Mouse (Mus musculus) cerebellum, postnatal 14 days (tissue): ENCODE measurements at regions not wholly inside any gene's neighbourhood (a gene's known extent, or its start where the extent isn't known, plus 50 kb on each side); places are given as distances from the start of the nearest gene placed in this dataset.
A peak's percentile ranks its signal among the peaks of the same experiment; 100 is the strongest.

Source experiments
- DNase-seq, 2 experiments: peaks; one replicate each; pipeline ENCODE4 v3.0.0; 2021; ENCODE audit warnings: mixed read lengths in 2 of 2

- no peak for DNase-seq
Measured at GRCm38 (mm10) chr1:169872865-169873264, 55.6 kb upstream of the Ccdc190 start.

- no peak for DNase-seq
Measured at GRCm38 (mm10) chr1:169868636-169869035, 59.8 kb upstream of the Ccdc190 start.

GRCm38 (mm10) chr1:169867453-169867852 lies 61.0 kb upstream of the Ccdc190 start:
- DNase-seq: no peak

DNA sequence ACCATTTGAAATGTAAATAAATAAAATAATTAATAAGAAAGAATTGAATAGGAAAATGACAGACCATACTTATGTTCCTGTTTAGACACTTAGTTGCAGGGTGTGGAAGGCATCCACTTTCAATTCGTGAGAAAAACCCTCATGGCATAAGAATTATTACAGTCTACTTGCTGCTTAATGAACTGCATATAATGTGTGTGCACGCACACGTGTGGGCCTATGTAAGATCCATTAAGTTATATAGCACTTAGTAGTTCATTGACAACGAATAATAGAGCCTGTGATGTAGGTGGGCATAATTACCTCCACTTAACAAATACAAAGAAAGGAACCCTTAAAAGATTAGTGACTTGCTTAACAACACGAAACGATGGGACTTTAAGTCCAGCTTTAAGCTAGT lies 61.6 kb upstream of the Ccdc190 start:
- no peak for DNase-seq

- no peak for DNase-seq
Measured at GRCm38 (mm10) chr1:169859041-169859440, 69.4 kb upstream of the Ccdc190 start.

DNA sequence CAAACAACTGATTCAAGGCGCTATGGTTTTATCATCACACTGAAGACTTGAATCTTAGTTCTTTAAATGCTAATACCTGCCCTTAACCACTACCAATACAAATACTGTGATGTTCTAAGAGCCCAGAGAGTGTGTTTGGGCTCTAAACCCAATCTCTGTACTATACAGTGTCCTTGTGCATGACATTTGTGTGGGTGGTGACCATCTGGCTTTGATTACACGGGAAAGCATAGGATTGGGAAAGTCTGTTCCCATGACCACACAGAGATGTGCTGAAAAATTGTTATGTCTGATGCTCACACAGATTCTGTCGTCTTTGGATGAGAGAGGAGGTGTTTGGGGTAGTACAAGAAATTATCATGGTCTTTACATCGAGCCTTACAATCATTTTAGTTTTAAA lies 76.8 kb upstream of the Ccdc190 start:
- DNase-seq: no peak

DNA sequence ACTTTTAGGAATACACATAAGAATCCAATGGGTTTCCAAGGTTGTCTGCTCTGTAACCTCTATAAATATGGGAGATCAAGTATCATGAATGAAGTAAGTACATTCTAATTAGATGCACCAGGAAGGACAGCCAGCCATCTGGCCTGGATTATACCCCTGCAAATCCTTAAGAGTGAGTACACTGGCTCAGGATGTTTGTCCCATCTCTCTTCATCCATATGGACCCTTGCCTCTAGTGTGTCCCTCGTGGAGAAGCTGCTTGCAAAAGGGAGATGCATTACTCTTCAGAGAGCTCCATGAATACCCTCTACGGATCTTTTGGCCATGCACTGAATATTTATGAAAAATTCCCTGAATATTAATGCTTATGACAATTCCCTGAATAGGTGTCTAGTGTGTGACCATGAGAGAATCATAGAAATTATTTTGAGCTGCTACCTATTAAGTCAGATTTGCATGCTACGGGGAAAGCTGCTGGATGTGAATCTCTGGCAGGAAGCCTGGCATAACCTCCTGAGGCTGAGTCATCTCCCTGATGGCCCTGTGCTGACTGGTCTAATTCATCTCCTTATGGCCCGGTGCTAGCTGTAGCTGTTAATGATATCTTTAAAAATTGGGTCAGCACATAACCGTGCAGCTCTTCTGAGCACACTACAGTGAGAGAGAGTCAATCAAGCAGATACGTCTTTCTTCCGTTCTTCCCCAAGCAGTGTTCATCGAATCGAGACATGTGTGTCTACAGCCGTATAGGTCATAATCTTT lies 80.0 kb upstream of the Ccdc190 start:
- DNase-seq: peak; percentile 33 to 45

DNA sequence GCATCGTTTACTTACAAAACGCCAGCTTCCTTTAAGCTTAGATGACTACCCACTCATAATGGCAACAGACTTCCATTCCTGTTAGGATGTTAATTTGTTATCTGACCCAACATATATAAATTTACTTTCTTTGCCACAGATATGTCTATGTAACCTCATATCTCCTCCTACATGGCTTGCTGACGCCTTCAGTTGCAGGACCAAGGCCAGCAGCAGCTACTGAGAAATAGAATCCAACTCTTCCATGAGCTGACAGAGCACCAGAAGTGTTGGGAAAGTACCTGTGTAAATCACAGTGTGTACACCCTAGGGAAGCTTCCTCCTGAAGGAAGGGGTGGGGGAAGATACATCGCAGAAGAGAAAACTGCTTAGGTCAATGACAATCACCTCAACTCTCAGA lies 86.0 kb upstream of the Ccdc190 start:
- no peak for DNase-seq

- no peak for DNase-seq
Measured at GRCm38 (mm10) chr1:169840948-169841347, 87.5 kb upstream of the Ccdc190 start.

DNA sequence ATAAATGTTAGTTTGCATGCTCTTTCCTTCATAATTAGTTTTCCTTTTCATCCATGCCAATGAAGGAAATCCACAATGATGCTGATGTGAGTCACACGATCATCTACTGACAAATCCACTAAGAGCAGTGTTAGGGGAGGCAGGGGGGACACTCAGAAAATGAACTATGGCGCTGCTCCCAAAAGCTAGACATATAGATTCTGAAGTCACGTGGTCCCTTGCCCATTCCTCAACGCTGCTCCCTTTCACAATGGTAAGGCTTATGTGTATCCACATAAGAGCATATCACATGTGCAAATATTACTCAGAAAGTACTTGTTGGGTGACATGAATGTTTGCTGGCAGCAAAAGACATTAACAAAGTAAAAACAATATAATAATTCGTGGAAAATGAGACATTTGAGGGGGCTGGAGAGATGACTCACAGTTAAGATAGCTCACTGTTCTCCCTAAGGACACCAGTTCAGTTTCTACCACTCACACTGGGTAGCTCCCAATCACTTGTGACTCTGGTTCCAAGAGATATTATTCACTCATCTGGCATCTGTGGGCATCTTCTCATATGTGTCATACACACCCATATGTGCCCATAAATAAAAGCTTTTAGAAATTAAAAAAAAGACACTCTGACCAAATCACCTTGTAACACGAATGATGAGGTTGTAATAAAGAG lies 88.3 kb upstream of the Ccdc190 start:
- no peak for DNase-seq

DNA sequence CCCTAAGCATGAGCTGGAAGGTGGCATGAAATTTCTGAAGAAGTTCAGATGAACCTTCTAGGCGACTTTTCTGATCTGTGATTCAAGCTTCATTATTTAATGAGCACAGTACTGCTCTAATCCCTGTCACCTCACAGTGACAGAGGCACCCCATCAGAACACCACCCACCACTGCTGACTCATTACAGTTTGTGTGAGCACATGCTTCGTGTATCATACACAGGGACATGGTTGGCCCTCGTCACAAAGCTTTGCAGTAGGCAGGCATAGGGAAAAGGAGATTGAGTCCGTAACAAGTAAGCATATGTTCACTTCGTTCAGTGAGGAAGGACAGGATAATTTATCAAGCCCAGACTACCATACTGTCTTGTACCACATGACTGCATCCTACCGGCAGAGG lies 85.9 kb upstream of the Rgs4 start:
- no peak for DNase-seq

- no peak for DNase-seq
Measured at GRCm38 (mm10) chr1:169831326-169832066, 84.1 kb upstream of the Rgs4 start.

- DNase-seq: no peak
Measured at GRCm38 (mm10) chr1:169830596-169830995, 83.2 kb upstream of the Rgs4 start.

GRCm38 (mm10) chr1:169822034-169822433 lies 74.6 kb upstream of the Rgs4 start:
- no peak for DNase-seq

- DNase-seq: peak in 1 of 2 experiments; percentile 4
Measured at GRCm38 (mm10) chr1:169819404-169819949, 72.0 kb upstream of the Rgs4 start.

DNA sequence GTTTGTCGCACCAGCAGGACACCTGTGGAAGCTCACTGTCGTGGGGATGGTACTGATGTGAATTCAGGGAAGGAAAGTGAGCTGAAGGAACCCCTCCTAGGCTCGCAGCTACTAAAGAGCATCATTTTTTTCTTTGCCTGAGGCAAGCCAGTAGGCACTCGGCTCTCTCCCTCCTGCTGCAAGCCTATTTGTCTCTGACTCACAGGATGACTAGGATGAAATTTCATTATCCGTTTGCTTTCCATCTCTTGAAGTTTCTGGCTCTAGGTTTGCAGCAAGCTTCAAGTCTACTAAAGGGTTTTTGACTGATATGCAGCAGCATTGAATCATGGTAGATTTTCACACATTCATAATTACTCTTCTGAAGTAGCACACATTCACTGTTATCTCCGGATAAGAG lies 69.5 kb upstream of the Rgs4 start:
- no peak for DNase-seq

DNA sequence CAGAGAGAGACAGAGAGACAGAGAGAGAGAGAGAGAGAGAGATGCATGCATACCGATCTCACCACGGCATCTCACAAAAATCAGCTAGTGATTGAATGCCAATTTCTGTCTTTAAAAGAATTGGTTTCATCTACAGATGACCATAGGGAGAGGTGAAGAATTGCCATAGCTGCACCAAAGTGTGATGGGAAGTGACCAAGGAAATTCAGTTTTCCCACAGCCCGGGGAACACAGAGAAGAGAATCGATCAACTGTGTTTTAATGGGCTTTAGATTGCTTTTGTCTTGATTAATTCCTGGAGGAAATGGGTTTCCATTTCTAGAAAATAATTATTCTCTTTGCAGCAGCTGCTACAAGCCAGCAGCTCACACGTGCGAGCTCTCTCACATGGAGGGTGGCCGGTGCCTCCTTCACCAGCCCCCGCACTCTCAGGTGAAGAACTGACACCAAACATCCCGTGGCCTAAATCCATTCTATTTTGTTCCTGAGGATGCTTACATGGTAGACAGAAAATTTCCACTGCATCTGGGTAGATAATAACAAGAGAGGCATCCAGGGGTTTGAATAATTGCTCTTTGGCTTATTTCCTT lies 65.2 kb upstream of the Rgs4 start:
- DNase-seq: no peak

DNA sequence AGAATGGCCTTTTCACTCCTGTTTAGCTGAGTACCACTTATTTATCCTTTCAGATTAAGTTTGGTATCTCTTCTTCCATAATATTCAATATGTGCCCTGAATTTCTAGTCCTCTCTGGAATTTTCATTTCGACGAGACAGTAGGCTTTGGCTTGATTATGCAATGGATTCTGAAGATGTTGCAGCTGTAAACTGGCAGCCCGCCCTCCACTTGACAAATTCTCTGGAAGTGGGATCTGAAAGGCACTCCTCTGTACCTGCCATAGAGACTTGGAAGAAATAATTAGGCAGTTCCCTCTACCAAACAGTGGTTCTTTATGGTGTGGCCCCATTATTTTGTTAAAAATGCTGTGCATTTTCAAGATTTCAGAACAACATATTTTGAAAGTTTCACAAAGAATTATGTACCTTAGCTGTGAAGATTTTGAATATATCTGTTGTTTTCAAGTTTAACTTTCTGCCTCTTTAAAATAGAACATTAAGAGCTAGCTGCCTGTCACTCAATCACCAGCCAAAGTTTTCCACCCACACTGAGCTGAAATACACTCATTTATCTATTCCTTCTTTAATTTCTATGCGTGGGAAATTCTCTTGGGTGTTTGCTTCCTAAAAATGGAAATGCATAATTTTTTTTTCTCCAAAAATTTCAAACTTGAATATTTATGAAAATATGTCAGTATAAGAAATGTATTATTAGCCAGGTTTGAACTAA lies 56.1 kb upstream of the Rgs4 start:
- DNase-seq: no peak

- DNase-seq: no peak
Measured at GRCm38 (mm10) chr1:169802868-169803267, 55.4 kb upstream of the Rgs4 start.

DNA sequence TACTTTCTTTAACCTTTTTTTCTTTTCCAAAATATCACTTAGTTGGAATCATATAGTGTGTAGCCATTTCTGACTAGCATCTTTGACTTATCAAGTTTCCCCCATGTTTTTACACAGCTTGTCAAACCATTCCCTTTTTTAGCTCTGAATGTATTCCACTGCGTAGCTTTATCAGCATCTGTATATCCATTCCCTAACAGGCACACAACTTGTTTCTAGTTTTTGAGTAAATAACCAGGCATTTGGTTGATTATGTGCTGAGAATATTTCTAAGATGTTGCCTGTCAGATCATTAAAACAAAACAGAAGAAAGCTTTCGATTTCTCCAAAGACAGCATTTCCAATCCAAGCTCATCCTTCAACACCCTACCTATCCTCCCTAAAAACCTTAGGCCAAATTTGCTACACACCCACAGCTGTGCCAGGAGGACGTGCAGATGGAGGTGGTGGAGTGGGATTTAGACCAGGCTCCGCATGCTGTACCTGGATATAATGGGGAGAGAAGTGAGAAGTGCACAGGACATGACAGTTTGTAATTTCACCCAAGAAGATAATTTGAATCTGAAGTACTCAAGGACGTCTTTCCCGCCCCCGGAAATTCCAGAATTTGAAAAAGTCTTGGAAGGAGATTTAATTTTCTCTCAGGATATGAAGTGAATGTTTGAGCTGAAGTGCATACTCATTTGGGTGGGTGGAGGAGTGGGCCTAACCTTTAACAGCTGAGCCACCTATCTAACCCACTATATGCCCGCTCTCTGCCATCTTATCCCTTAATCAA lies 54.8 kb upstream of the Rgs4 start:
- DNase-seq: no peak
